Mouse (Mus musculus): ENCODE results near the gene Map3k6.

DNA sequence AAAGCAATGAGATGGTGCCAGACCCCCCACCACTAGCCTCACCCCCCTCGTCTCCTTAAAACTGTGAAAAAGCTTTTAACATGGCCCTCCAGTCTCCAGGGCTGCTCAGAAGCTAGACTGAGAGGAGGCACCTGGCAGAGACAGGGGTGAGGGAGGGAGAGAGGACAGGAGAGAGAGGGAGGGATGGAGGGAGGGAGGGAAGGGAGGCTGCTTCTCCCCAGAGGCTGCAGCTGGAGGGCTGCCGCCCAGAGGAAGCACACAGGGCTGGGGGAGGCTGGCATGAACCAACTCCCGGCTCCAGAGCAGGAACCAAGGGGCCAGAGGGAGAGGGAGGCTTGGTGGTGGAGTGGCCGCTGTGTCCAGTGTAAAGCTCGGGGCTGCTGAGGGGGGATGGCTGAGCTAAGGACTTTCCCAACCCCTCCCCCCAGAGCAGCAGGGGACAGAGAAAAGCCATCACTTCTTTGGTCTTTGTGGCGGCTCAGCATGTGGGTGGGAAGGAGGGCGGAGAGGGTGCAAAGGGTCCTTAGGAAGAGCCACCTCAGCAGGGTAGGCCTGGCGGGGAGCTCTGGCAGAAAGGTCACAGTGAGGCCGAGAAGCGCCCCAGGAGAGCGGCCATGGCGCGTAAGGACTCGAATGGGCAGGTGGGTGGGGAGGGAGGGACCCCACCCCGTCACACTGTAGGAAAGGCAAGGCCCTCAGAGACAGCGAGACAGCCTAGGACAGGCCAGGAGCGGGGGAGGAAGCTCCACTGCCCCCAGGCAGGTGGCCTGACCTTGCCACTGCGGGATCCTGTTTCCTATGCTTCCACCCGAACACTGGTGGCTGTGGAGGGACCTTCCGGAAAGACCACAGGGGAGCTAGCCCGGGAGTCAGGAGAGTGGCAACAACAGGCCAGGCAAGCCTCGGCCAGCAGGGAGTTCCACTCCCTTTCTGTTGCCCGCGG, 52.6 kb downstream of the Map3k6 start:
- no peak for TF ChIP-seq EP300 (IDR thresholded peaks at IDR 0.05; ENCODE audit: low read depth)
- TF ChIP-seq CTCF (IDR thresholded peaks at IDR 0.05; ENCODE audit: low read depth) = no peak
